Mouse (Mus musculus): ENCODE data around the gene Gm49388.
"Not testable (repeated sequence)": the region's sequence is repeated elsewhere in the genome, so short reads cannot be mapped to it uniquely, and the experiment has no call there.

Gene Gm49388

GRCm38 (mm10) chr7:127767671-127768345 is 17.6 kb upstream of the Gm49388 start:
- DNase-seq (ENCODE audit: low read depth, low spot score): no peak

GRCm38 (mm10) chr7:127768346-127768996 is 16.9 kb upstream of the Gm49388 start:
- DNase-seq (ENCODE audit: low read depth, low spot score): no peak

- no peak for DNase-seq (ENCODE audit: low read depth, low spot score)
These were observed 16.3 kb upstream of the Gm49388 start for GRCm38 (mm10) chr7:127768997-127769593.

- DNase-seq (ENCODE audit: low read depth, low spot score): no peak
These were observed 15.8 kb upstream of the Gm49388 start, which contains the start of gene Orai3 for GRCm38 (mm10) chr7:127769651-127770038. Gene Orai3 (plus strand): TSS chr7:127769815.

GRCm38 (mm10) chr7:127770039-127770905 is 15.1 kb upstream of the Gm49388 start:
- no peak for DNase-seq (ENCODE audit: low read depth, low spot score)

- DNase-seq (ENCODE audit: low read depth, low spot score): no peak
These were observed 14.1 kb upstream of the Gm49388 start for GRCm38 (mm10) chr7:127771262-127771661.

- DNase-seq (ENCODE audit: low read depth, low spot score): no peak
These were observed 13.3 kb upstream of the Gm49388 start for GRCm38 (mm10) chr7:127772080-127772479.

- DNase-seq (ENCODE audit: low read depth, low spot score): no peak
These were observed 12.9 kb upstream of the Gm49388 start for GRCm38 (mm10) chr7:127772557-127772956.

- DNase-seq (ENCODE audit: low read depth, low spot score): no peak
These were observed 11.6 kb upstream of the Gm49388 start for GRCm38 (mm10) chr7:127773664-127774384.

GRCm38 (mm10) chr7:127775837-127776236 is 9.6 kb upstream of the Gm49388 start:
- DNase-seq (ENCODE audit: low read depth, low spot score): not testable (repeated sequence)

GRCm38 (mm10) chr7:127776426-127776825 is 9.0 kb upstream of the Gm49388 start, which contains the start of gene Setd1a:
Gene Setd1a (plus strand): TSS chr7:127776670.
- DNase-seq (ENCODE audit: low read depth, low spot score): peak; percentile 78

GRCm38 (mm10) chr7:127776878-127777473 is 8.4 kb upstream of the Gm49388 start:
- DNase-seq (ENCODE audit: low read depth, low spot score): peak; percentile 96

- DNase-seq (ENCODE audit: low read depth, low spot score): no peak
These were observed 7.7 kb upstream of the Gm49388 start for GRCm38 (mm10) chr7:127777474-127778266.

- no peak for DNase-seq (ENCODE audit: low read depth, low spot score)
These were observed 7.1 kb upstream of the Gm49388 start for GRCm38 (mm10) chr7:127778350-127778749.

- no peak for DNase-seq (ENCODE audit: low read depth, low spot score)
These were observed 11.9 kb downstream of the Gm49388 start for GRCm38 (mm10) chr7:127797076-127797845.

GRCm38 (mm10) chr7:127798591-127798990 is 13.2 kb downstream of the Gm49388 start:
- no peak for DNase-seq (ENCODE audit: low read depth, low spot score)

- no peak for DNase-seq (ENCODE audit: low read depth, low spot score)
These were observed 13.8 kb downstream of the Gm49388 start for GRCm38 (mm10) chr7:127799211-127799610.

GRCm38 (mm10) chr7:127799738-127800137 is 14.3 kb downstream of the Gm49388 start:
- DNase-seq (ENCODE audit: low read depth, low spot score): no peak

- peak; percentile 33 for DNase-seq (ENCODE audit: low read depth, low spot score)
These were observed 15.1 kb downstream of the Gm49388 start, which contains the start of gene Hsd3b7 for GRCm38 (mm10) chr7:127800435-127801009. Gene Hsd3b7 (plus strand): TSS chr7:127800604.

Data from retina, adult 2 months (tissue).